Mouse (Mus musculus): ENCODE data around the gene Peak1.

Peak1 gene

GRCm38 (mm10) chr9:56243885-56244284 lies 174.0 kb downstream of the Peak1 start:
- no peak for DNase-seq

DNA sequence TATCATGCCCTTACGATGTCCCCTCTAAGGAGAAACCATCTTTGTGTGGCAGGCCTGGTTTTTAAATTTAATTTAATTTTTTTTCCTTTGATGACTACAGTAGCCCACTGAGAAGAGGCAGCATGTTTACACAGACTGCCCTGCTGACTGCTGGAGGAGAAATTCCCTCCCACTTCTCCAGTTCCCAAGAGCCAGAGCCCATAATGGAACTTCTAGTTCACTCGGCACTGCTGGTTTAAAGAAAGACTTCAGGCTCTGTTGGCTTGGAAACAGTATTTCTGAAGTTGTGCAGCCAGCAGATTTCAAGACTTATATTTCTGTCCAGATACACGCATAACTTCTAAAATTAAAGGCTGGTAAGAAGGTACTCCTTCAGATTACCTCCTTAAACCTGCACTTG lies 175.2 kb downstream of the Peak1 start:
- DNase-seq = no peak

GRCm38 (mm10) chr9:56241076-56241475 lies 176.8 kb downstream of the Peak1 start:
- no peak for DNase-seq

- no peak for DNase-seq
Measured at GRCm38 (mm10) chr9:56235871-56236298, 182.0 kb downstream of the Peak1 start.

- no peak for DNase-seq
Measured at GRCm38 (mm10) chr9:56235281-56235680, 182.6 kb downstream of the Peak1 start.

- no peak for DNase-seq
Measured at GRCm38 (mm10) chr9:56234561-56234960, 183.3 kb downstream of the Peak1 start.

- no peak for DNase-seq
Measured at GRCm38 (mm10) chr9:56233316-56233715, 184.6 kb downstream of the Peak1 start.

- DNase-seq = no peak
Measured at GRCm38 (mm10) chr9:56230906-56231305, 187.0 kb downstream of the Peak1 start.

- no peak for DNase-seq
Measured at GRCm38 (mm10) chr9:56227626-56228025, 190.2 kb downstream of the Peak1 start.

DNA sequence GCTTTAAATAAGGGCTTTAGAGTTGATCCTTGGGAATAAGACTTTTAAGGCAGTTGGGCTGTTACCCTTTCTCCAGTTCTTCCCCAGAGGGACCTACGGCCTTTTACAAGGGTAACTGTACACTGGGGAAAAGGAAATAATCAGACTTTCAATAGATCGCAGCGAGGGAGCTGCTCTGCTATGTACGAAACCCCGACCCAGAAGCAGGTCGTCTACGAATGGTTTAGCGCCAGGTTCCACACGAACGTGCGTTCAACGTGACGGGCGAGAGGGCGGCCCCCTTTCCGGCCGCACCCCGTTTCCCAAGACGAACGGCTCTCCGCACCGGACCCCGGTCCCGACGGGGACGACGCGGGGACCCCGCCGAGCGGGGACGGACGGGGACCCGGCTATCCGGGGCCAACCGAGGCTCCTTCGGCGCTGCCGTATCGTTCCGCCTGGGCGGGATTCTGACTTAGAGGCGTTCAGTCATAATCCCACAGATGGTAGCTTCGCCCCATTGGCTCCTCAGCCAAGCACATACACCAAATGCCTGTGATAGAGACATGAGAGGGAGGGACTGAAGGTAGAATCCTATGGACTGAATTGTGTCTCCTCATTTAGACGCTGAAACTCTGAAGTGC lies 194.3 kb downstream of the Peak1 start:
- DNase-seq = peak; percentile 67

DNA sequence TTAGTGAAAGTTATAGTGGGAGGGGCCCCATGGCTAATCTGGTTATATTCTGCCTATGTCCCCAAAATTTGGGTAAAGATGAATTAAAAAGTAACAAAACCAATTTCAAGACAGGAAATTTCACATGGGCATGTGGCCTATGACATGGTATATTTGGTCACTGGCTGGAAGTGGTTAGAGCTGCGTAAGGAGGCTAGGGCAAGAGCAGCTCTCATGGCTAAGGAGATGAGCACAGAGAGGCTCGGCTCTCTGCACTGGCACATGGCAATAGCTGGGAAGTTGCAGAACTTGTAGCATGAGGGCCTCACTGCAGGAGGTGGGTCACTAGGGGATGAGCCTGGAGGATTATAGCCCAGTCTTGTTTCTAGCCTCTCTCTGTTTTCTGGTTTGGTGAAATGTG lies 199.0 kb downstream of the Peak1 start:
- no peak for DNase-seq

DNA sequence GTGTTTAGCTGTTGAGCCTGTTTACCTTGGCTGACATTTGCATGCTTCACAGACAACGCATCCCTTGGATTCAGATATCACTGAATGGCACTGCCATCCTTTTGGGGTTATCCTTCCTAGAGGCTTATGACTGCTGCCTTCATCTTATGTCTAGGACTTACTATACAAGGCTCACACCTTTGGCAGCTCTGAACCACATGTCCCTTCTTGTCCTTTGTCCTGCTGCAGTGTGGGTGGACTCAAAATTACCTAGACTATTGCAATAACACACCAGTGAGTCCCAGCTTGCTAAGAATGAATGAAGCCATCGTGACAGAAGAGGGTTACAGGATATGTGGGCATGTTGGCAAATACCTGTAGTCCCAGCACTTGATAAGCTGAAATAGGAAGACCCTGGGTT lies 199.8 kb downstream of the Peak1 start:
- no peak for DNase-seq

DNA sequence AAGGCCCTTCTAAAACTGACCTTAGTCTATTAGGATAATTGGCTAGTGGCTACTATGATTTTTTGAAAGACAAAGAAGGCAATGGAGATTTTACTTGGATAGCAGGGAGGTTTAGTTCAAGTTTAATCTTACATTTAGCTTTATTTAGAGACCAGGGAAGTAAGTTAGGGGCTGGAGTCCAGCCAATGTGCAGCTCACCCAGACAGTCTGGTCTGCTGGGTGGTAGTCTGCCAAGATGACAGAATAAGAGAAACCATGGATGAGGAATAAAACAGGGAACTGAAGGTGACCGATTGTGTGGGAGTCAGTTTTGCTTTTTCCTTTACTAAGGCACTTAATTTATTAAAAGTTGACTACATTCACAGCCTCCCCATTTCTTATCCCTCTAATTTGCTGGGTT lies 200.5 kb downstream of the Peak1 start:
- no peak for DNase-seq

- DNase-seq = peak; percentile 9
Measured at GRCm38 (mm10) chr9:56213451-56214291, 204.2 kb downstream of the Peak1 start.

DNA sequence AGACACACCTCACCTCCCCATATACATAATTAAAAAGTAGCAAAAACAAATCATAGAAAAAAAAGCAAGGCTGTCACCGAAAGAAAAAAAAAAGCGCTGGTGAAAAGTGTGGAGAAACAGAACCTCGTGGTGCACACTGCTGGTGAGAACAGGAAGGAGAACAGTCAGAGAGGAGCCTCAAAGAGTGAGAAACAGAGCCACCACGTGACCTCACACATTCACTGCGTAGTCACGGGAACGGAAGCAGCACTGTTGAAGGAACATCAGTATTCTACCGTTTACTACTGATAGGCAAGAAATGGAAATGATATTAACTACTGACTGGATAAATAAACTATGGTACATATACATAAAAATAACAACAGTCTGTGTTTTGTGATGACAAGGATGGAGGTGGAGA lies 209.1 kb downstream of the Peak1 start:
- no peak for DNase-seq

GRCm38 (mm10) chr9:56207516-56207915 lies 210.4 kb downstream of the Peak1 start:
- DNase-seq = no peak

GRCm38 (mm10) chr9:56207083-56207482 lies 210.8 kb downstream of the Peak1 start:
- no peak for DNase-seq

DNA sequence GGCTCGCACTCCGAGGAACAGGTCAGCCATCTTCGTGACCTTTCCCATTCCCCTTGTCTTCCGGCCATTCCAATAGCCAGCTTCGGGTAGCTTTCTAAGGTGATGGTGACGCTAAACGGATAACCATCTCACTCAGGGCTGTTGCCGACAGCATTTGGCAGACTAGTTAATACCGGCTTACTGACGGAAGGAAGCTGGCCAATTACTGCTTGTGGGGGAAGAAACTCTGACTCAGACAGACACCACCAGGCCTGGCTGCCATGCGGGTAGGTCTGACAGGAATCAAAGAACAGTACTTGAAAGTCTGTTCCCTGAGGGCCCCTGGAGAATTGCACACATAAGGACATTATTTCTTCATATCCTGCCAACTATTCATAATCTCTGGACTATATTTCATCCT lies 212.5 kb downstream of the Peak1 start:
- no peak for DNase-seq

- DNase-seq = no peak
Measured at GRCm38 (mm10) chr9:56204316-56204715, 213.6 kb downstream of the Peak1 start.

GRCm38 (mm10) chr9:56200645-56201314 lies 217.1 kb downstream of the Peak1 start:
- peak; percentile 63 for DNase-seq

DNA sequence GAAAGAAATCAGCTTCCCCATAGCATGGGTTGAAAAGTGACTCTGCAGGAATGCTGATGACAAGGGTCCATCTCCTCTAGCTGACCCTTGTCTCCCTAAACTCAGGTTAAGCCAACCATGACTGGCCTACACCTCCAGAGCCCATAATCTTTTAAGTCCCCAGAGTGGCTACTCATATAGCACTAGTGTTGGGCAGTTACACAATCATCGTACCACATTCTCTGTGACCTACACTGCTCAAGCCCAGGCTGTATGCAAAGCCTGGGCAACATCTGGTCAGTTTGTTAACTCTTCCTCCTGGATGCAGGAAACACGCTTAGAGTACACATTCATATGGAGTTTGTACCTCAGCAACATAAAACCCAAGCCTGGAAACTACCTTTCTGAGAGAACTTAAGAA lies 217.7 kb downstream of the Peak1 start:
- DNase-seq = no peak

GRCm38 (mm10) chr9:56196921-56197320 lies 220.9 kb downstream of the Peak1 start:
- DNase-seq = no peak

GRCm38 (mm10) chr9:56195193-56195592 lies 222.7 kb downstream of the Peak1 start:
- DNase-seq = no peak
